Mouse (Mus musculus): ENCODE measurements at regions not wholly inside any gene's neighbourhood (a gene's known extent, or its start where the extent isn't known, plus 50 kb on each side); places are given as distances from the start of the nearest gene placed in this dataset.

DNA sequence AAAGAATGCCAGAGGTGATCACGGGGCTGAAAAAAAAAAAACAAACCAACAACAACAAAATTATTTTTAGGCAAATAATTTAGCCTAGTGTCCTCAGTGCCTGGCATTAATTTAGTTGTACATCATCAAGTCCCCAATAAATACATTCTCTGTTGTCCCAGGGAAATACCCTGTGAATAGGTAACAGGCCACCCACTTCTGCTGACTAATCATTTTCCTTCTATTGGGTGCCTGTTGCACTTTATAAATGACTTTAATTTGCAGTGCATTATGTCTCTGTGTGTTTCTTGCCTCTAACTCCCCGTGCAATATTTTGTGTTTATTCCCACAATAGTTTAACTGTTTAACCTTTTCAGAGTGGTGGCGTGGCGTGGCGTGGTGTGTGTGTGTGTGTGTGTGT is 168.9 kb downstream of the Cbln1 start:
- TF ChIP-seq CTCF (IDR thresholded peaks at IDR 0.05; ENCODE audit: low read depth, low read length), result no peak
- TF ChIP-seq POLR2A (IDR thresholded peaks at IDR 0.05; ENCODE audit: insufficient read depth, low read length), result no peak
- TF ChIP-seq EP300 (IDR thresholded peaks at IDR 0.05; ENCODE audit: insufficient read depth, low read depth, low read length), result no peak
